Mouse (Mus musculus): ENCODE measurements around the gene Ift122.

Gene Ift122

GRCm38 (mm10) chr6:115853091-115853813 lies at the start of gene Ift122, which contains the start of gene Mbd4:
Ift122 (plus strand) TSS chr6:115853470.
Mbd4 (minus strand) TSS chr6:115853371.
- DNase-seq (ENCODE audit: low spot score) = peak; percentile 95

- DNase-seq (ENCODE audit: low spot score) = peak; percentile 34
Measured at GRCm38 (mm10) chr6:115803541-115804382, 49.5 kb upstream of the Ift122 start.

- no peak for DNase-seq (ENCODE audit: low spot score)
Measured at GRCm38 (mm10) chr6:115804432-115805192, 48.7 kb upstream of the Ift122 start.

GRCm38 (mm10) chr6:115807464-115808195 lies 45.6 kb upstream of the Ift122 start:
- DNase-seq (ENCODE audit: low spot score) = no peak

GRCm38 (mm10) chr6:115808196-115808487 lies 45.1 kb upstream of the Ift122 start:
- no peak for DNase-seq (ENCODE audit: low spot score)

GRCm38 (mm10) chr6:115808488-115809231 lies 44.6 kb upstream of the Ift122 start, which contains the start of gene Rpl32:
Rpl32 (minus strand) TSS chr6:115808747.
- peak; percentile 82 for DNase-seq (ENCODE audit: low spot score)

GRCm38 (mm10) chr6:115811606-115812005 lies 41.7 kb upstream of the Ift122 start:
- no peak for DNase-seq (ENCODE audit: low spot score)

- peak; percentile 51 for DNase-seq (ENCODE audit: low spot score)
Measured at GRCm38 (mm10) chr6:115814104-115814503, 39.2 kb upstream of the Ift122 start.

GRCm38 (mm10) chr6:115815041-115815440 lies 38.2 kb upstream of the Ift122 start:
- no peak for DNase-seq (ENCODE audit: low spot score)

GRCm38 (mm10) chr6:115818129-115818528 lies 35.1 kb upstream of the Ift122 start:
- DNase-seq (ENCODE audit: low spot score) = no peak

- no peak for DNase-seq (ENCODE audit: low spot score)
Measured at GRCm38 (mm10) chr6:115821216-115821993, 31.9 kb upstream of the Ift122 start.

- peak; percentile 70 for DNase-seq (ENCODE audit: low spot score)
Measured at GRCm38 (mm10) chr6:115823850-115824464, 29.3 kb upstream of the Ift122 start.

- DNase-seq (ENCODE audit: low spot score) = no peak
Measured at GRCm38 (mm10) chr6:115830779-115831601, 22.3 kb upstream of the Ift122 start.

GRCm38 (mm10) chr6:115832152-115832850 lies 21.0 kb upstream of the Ift122 start:
- no peak for DNase-seq (ENCODE audit: low spot score)

GRCm38 (mm10) chr6:115833861-115834260 lies 19.4 kb upstream of the Ift122 start:
- DNase-seq (ENCODE audit: low spot score) = no peak

GRCm38 (mm10) chr6:115838161-115838597 lies 15.1 kb upstream of the Ift122 start, which contains the start of gene Efcab12:
Efcab12 (minus strand) TSS chr6:115838412.
- no peak for DNase-seq (ENCODE audit: low spot score)

- no peak for DNase-seq (ENCODE audit: low spot score)
Measured at GRCm38 (mm10) chr6:115838745-115839144, 14.5 kb upstream of the Ift122 start.

GRCm38 (mm10) chr6:115845006-115845405 lies 8.3 kb upstream of the Ift122 start:
- DNase-seq (ENCODE audit: low spot score) = no peak
